Mouse (Mus musculus) brain, embryonic 14.5 days (tissue): ENCODE results near the gene Creld1.

Experiments
- CTCF ChIP-seq: fragments of 200-500 bp; IDR thresholded peaks from 2 replicates; pipeline ENCODE4 v1.5.1; 2012; ENCODE audit warnings: inconsistent platforms, mild to moderate bottlenecking, moderate library complexity, borderline replicate concordance; ENCODE audit not compliant: insufficient read depth, insufficient read length; ENCODE audit errors: extremely low read depth
- POLR2A ChIP-seq: fragments of 200-500 bp; IDR thresholded peaks from 2 replicates; pipeline ENCODE4 v1.6.1; 2012; ENCODE audit warnings: mild to moderate bottlenecking, inconsistent platforms, borderline replicate concordance; ENCODE audit not compliant: poor library complexity, insufficient read depth, insufficient read length, severe bottlenecking; ENCODE audit errors: extremely low read depth

DNA sequence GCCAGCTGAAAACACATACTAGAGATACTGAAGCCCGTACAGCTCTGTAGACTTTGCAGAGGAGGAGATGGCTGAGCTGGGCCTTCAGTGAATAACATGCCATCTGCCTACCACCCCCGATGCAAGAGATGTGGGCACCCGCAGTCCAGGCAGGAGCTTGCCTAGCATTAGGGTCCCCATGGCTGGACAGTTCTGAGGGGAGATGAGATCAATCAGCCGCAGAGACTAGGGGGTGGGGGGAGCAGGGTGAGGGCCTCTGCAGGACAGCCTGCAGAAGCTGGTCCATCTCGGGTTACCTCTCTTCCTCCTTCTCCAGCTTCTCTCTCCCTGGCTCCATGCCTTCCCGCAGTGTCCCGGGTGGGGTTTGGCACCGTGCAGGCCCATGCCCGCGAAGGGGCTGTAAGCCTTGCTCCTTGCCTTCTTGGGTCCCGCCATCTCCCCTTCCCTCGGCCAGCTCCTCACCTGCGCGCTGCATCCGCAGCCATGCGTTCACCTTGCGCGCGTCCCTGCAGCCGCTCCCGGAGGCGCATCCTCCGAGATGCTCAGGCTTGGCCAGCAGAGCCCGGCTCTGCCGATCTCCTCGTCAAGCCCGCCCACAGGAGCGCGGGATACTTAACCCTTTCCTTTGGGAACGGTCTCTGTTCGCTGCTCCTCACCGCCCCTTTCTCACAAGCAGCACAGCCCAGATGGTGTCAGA, 18.4 kb downstream of the Creld1 start, which contains the start of gene Prrt3:
- no peak for TF ChIP-seq CTCF
- TF ChIP-seq POLR2A = peak; percentile 44; the same call in 1 of the 2 replicates
